Mouse (Mus musculus): ENCODE results near the gene Arl8b. TPM values are rescaled to one million over a fixed set of nuclear protein-coding genes. Genes with fewer than 3 reads are reported as not detected.

The Arl8b gene
- polyA plus RNA-seq (2015; fragmentation: Nextera tagmentation; extraction: Ambion mirVana): 32.2 and 33.1 TPM in 2 replicates

DNA sequence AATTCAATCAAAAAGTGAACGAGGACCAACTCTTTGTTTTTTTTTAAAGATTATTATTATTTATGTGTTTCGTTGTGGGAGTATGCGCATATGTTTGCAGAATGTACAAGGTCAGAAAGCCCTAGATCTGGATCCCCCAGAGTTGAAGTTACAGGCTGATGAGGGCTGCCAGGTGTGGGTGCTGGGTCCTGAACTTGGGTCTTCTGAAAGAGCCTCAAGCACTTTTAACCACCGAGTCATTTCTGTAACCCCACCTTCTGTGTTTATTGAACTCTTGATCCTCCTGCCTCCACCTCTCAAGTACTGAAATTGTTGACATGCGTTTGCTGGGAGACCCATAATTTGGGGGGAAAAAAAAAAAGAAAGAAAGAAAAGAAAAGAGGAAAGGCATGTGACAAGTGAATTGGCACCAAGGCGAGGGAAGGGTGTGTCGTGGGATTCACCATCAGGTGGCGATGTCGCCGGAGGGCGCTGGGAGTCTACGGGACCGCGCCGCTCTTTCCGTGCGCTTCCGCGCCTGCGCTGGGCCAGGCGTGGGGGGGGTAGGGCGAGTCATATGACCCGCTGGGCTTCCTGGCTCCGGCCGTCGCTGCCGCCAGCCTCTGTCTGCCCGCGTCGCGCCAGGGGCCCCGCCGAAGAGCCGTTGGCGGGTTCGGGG lies at the start of gene Arl8b:
Arl8b (plus strand) TSS at position 574 of the 658 bp plus-strand sequence.
- ATAC-seq (ENCODE audit: low read depth): peak; percentile 93
- Histone ChIP-seq H3K27me3 (ENCODE audit: control insufficient read depth, insufficient read depth, low read depth, low read length) (no peaks in the 10 kb centered on the region), H3K4me1 (ENCODE audit: control insufficient read depth, low read depth, low read length) (peaks cover 21% of the 10 kb centered on the region), H3K4me2 (ENCODE audit: low read depth, low read length) (peak within 1 kb of the TSS; percentile 78), H3K27ac (ENCODE audit: low read length) (peak within 1 kb of the TSS; percentile 84), H3K36me3 (ENCODE audit: control insufficient read depth, insufficient read depth) (no peaks in the 10 kb centered on the region), H3K9me3 (replicated peaks; ENCODE audit: control insufficient read depth, low read length) (no peaks in the 10 kb centered on the region), H3K9ac (ENCODE audit: low read depth, low read length) (peak within 1 kb of the TSS; percentile 96), H3K4me3 (ENCODE audit: low read depth, low read length) (peak within 1 kb of the TSS; percentile 97)
- WGBS (ENCODE audit: insufficient replicate concordance): 9% methylated on average over 36 of the region's 36 CpGs

DNA sequence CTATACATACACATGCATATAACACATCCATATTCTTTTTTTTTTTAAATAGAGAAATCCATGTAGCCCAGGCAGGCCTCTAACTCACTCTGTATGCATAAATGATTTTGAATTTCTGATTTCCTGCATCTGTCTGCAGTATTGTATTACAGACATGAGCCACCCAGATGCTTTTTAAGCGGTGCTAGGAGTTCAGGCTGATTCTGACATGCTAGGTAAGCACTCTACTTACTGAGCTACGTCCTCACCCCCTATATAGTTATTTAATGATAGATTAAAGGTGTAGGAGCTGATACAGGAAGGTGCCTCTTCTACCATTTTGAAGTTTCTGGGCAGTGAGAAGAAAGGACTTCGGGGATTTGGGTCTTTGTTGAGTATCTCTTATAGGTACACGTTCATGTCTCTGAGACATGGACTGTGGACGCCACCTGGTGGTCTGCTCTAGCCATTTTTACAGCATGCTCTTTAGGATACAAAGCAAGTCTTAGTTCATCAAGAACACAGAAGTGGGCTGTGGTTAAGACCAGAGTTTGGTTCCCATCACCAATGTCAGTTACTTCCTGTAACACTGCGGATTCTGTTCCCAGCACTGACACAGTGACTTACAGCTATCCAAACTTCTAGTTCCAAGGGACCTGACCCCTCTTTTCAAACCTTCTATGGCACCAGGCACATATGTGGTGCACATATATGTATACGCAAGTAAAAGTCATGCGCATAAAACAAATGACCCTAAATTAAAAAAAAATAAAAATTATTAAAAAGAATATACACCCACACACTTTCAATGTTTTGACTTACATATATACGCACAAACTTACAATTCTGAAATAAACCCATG lies 46.8 kb upstream of the Arl8b start:
- WGBS (ENCODE audit: insufficient replicate concordance): 39% methylated on average over 9 of the region's 9 CpGs
- H3K27me3 ChIP-seq (ENCODE audit: control insufficient read depth, insufficient read depth, low read depth, low read length): no peaks in the 10 kb centered on the region
- no peaks in the 10 kb centered on the region for H3K4me1 ChIP-seq (ENCODE audit: control insufficient read depth, low read depth, low read length)
- no peak for ATAC-seq (ENCODE audit: low read depth)
- H3K4me2 ChIP-seq (ENCODE audit: low read depth, low read length): no peak overlapping the region
- H3K9ac ChIP-seq (ENCODE audit: low read depth, low read length): no peak overlapping the region
- H3K36me3 ChIP-seq (ENCODE audit: control insufficient read depth, insufficient read depth): no peaks in the 10 kb centered on the region
- no peak overlapping the region for H3K4me3 ChIP-seq (ENCODE audit: low read depth, low read length)
- H3K9me3 ChIP-seq (replicated peaks; ENCODE audit: control insufficient read depth, low read length): no peaks in the 10 kb centered on the region
- no peak overlapping the region for H3K27ac ChIP-seq (ENCODE audit: low read length)

DNA sequence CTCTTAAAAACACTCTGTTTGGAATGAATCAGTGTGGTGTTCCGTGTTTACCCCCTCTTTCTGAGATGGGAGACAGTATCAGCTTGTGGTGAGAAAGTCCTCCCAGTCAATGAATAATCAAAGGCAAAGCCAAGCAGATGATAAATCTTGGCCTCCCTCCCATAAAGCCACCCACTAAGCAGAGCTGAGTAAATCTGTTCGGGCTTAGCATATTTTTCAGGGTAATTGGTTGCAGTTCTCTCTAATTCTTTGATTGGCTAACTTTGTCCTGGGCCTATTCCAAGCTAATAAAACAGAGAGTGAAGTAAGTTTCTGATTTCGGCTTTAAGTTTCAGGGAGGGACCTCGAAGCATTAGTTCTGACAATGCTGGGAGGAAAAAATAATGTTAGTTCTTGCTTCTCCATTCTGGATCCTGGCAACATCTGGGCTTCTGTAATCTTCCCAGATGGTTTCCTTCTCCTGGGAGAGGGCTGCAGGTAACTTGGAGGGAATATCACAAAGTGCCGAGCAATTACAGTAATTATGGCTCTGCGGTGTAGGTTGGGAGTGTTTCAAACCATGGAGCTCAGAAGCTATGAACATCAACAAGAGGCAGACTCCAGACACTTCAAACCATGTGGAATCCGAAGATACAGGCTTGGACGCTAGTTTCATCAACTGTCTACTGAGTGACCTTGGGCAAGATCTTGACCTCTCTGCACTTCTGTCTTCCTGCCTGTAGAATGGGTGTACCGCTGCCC lies 44.3 kb upstream of the Arl8b start:
- WGBS (ENCODE audit: insufficient replicate concordance): 60% methylated on average over 9 of the region's 9 CpGs
- no peak overlapping the region for H3K9ac ChIP-seq (ENCODE audit: low read depth, low read length)
- H3K4me2 ChIP-seq (ENCODE audit: low read depth, low read length): no peak overlapping the region
- H3K36me3 ChIP-seq (ENCODE audit: control insufficient read depth, insufficient read depth): no peaks in the 10 kb centered on the region
- ATAC-seq (ENCODE audit: low read depth): no peak
- no peaks in the 10 kb centered on the region for H3K4me1 ChIP-seq (ENCODE audit: control insufficient read depth, low read depth, low read length)
- no peaks in the 10 kb centered on the region for H3K27me3 ChIP-seq (ENCODE audit: control insufficient read depth, insufficient read depth, low read depth, low read length)
- H3K27ac ChIP-seq (ENCODE audit: low read length): no peak overlapping the region
- no peaks in the 10 kb centered on the region for H3K9me3 ChIP-seq (replicated peaks; ENCODE audit: control insufficient read depth, low read length)
- H3K4me3 ChIP-seq (ENCODE audit: low read depth, low read length): no peak overlapping the region

DNA sequence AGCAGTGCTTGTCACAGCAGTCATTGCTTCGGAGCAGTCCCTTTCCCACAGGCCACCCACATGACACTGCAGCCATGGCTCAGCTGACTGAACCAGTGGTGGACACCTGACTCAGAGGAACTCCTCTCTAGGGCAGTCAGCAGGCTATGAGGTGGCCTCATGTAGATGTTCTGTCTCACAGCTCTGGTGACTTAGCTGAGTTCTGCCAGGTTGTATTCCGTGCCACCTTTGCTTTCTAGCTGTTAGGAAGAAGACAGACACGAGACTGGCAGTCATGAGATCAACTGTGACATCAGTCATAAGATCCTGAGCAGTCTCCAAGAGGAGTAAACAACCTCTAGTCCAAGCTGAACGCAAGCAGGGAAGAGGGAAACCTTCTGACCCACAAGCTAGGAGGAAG lies 42.3 kb upstream of the Arl8b start:
- H3K4me3 ChIP-seq (ENCODE audit: low read depth, low read length): no peak overlapping the region
- no peak overlapping the region for H3K9ac ChIP-seq (ENCODE audit: low read depth, low read length)
- WGBS (ENCODE audit: insufficient replicate concordance): 55% methylated on average over 4 of the region's 4 CpGs
- H3K27me3 ChIP-seq (ENCODE audit: control insufficient read depth, insufficient read depth, low read depth, low read length): no peaks in the 10 kb centered on the region
- no peaks in the 10 kb centered on the region for H3K4me1 ChIP-seq (ENCODE audit: control insufficient read depth, low read depth, low read length)
- no peak for ATAC-seq (ENCODE audit: low read depth)
- no peaks in the 10 kb centered on the region for H3K36me3 ChIP-seq (ENCODE audit: control insufficient read depth, insufficient read depth)
- no peak overlapping the region for H3K27ac ChIP-seq (ENCODE audit: low read length)
- no peaks in the 10 kb centered on the region for H3K9me3 ChIP-seq (replicated peaks; ENCODE audit: control insufficient read depth, low read length)
- H3K4me2 ChIP-seq (ENCODE audit: low read depth, low read length): no peak overlapping the region

DNA sequence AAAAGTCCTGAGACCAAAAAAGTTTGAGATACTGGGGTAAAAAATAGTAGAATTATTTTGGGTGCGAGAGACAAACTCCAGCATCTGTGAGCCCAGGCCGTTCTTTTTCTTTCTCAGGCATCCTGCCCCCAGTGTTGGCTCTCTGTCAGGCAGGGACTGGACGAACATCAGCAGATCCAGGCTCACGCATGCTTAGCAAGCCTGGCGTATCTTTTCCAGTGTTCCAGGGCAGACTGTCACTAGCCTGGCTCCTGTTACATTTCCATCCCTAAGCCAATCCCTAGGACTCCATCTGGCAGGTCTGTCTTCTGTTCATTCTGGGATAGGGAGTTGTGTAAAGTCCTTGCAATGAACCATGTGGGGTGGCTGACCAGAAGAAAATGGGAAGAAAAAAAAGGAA lies 39.2 kb upstream of the Arl8b start:
- Histone ChIP-seq H3K4me1 (ENCODE audit: control insufficient read depth, low read depth, low read length) (no peaks in the 10 kb centered on the region), H3K9me3 (replicated peaks; ENCODE audit: control insufficient read depth, low read length) (no peaks in the 10 kb centered on the region), H3K4me2 (ENCODE audit: low read depth, low read length) (no peak overlapping the region), H3K4me3 (ENCODE audit: low read depth, low read length) (no peak overlapping the region), H3K36me3 (ENCODE audit: control insufficient read depth, insufficient read depth) (no peaks in the 10 kb centered on the region), H3K27ac (ENCODE audit: low read length) (no peak overlapping the region), H3K9ac (ENCODE audit: low read depth, low read length) (no peak overlapping the region), H3K27me3 (ENCODE audit: control insufficient read depth, insufficient read depth, low read depth, low read length) (no peaks in the 10 kb centered on the region)
- ATAC-seq (ENCODE audit: low read depth): no peak
- 69% methylated on average over 5 of the region's 5 CpGs for WGBS (ENCODE audit: insufficient replicate concordance)

DNA sequence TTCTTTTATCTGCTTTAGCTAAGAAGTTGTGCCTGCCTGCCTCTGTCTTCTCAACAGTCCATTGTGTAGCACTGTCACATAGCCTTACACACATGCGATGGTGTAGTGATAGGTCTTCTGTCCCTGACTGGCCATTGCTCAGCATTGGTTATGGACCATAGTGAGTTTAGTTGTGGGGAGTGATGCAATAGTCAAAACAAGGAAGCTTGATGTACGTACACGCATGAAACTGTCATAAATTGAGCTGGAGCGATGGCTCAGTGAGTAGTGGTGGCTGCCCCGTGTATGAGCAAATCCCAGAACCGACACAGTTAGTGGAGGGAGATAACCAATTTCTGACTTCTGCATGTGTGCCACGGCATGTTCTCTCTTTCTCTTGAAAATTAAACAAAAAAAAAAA lies 31.6 kb upstream of the Arl8b start:
- WGBS (ENCODE audit: insufficient replicate concordance): 62% methylated on average over 7 of the region's 7 CpGs
- no peaks in the 10 kb centered on the region for H3K27me3 ChIP-seq (ENCODE audit: control insufficient read depth, insufficient read depth, low read depth, low read length)
- no peak overlapping the region for H3K4me3 ChIP-seq (ENCODE audit: low read depth, low read length)
- H3K9ac ChIP-seq (ENCODE audit: low read depth, low read length): no peak overlapping the region
- H3K9me3 ChIP-seq (replicated peaks; ENCODE audit: control insufficient read depth, low read length): no peaks in the 10 kb centered on the region
- no peaks in the 10 kb centered on the region for H3K4me1 ChIP-seq (ENCODE audit: control insufficient read depth, low read depth, low read length)
- no peak overlapping the region for H3K27ac ChIP-seq (ENCODE audit: low read length)
- no peak for ATAC-seq (ENCODE audit: low read depth)
- H3K36me3 ChIP-seq (ENCODE audit: control insufficient read depth, insufficient read depth): no peaks in the 10 kb centered on the region
- no peak overlapping the region for H3K4me2 ChIP-seq (ENCODE audit: low read depth, low read length)

DNA sequence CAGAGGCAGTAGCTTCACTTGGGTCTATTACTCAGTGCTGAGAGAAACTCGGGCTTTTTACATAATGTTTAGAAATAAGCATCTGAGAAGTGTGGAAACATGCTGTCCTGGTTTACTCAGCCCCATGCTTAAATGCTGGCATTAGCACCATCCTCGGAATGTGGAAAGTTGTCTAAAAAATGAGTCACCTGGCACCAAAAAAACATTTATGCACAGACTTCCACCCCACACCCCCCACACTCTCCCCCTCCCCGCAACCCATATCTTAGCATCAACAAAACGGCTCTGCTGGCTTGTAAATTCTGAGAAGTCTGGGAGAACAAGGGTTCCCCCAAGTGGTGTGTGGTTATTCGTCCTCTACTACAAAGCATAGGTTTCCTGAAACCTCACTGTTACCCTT lies 30.5 kb upstream of the Arl8b start:
- no peak overlapping the region for H3K4me2 ChIP-seq (ENCODE audit: low read depth, low read length)
- H3K4me1 ChIP-seq (ENCODE audit: control insufficient read depth, low read depth, low read length): no peaks in the 10 kb centered on the region
- H3K4me3 ChIP-seq (ENCODE audit: low read depth, low read length): no peak overlapping the region
- no peak overlapping the region for H3K27ac ChIP-seq (ENCODE audit: low read length)
- no peaks in the 10 kb centered on the region for H3K9me3 ChIP-seq (replicated peaks; ENCODE audit: control insufficient read depth, low read length)
- H3K36me3 ChIP-seq (ENCODE audit: control insufficient read depth, insufficient read depth): no peaks in the 10 kb centered on the region
- H3K9ac ChIP-seq (ENCODE audit: low read depth, low read length): no peak overlapping the region
- 36% methylated on average over 5 of the region's 5 CpGs for WGBS (ENCODE audit: insufficient replicate concordance)
- ATAC-seq (ENCODE audit: low read depth): no peak
- no peaks in the 10 kb centered on the region for H3K27me3 ChIP-seq (ENCODE audit: control insufficient read depth, insufficient read depth, low read depth, low read length)

DNA sequence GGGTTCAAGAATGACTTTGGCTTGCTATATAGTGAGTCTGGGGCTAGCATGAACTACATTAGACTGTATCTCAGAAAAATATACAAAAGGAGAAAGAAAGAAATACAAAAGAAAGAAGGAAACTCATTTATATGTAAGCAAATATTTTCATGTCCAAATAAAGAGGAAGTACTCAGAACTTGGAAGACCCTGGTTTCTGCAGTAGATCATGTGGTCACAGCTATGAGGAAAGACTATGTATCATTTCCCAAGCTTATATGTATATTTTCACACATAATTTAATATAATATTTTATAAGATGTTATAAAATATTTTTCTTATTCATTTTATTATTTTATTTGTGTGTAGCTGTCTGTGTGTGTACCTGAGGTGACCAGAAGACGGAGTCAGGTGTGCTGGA lies 29.4 kb upstream of the Arl8b start:
- Histone ChIP-seq H3K9me3 (replicated peaks; ENCODE audit: control insufficient read depth, low read length) (no peaks in the 10 kb centered on the region), H3K4me2 (ENCODE audit: low read depth, low read length) (no peak overlapping the region), H3K4me3 (ENCODE audit: low read depth, low read length) (no peak overlapping the region), H3K36me3 (ENCODE audit: control insufficient read depth, insufficient read depth) (no peaks in the 10 kb centered on the region), H3K9ac (ENCODE audit: low read depth, low read length) (no peak overlapping the region), H3K4me1 (ENCODE audit: control insufficient read depth, low read depth, low read length) (no peaks in the 10 kb centered on the region), H3K27ac (ENCODE audit: low read length) (no peak overlapping the region), H3K27me3 (ENCODE audit: control insufficient read depth, insufficient read depth, low read depth, low read length) (no peaks in the 10 kb centered on the region)
- 60% methylated on average over 1 of the region's 1 CpGs for WGBS (ENCODE audit: insufficient replicate concordance)
- no peak for ATAC-seq (ENCODE audit: low read depth)

DNA sequence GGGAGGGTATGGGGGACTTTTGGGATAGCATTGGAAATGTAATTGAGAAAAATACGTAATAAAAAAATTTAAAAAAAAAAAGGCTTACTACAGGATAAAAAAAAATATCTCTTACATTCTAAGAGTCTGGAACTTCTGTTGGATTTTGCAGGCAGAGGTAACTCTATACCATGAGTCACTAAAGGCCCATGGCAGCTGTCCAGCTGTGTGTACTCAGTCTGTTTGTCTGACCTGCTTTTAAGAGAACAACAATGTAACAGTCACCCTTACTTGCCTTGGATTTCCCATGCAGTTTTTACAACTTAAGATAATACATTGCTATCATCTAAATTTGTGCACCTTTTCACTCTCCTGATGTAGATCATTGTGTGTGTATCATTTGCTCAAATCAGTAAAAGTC lies 28.5 kb upstream of the Arl8b start:
- Histone ChIP-seq H3K36me3 (ENCODE audit: control insufficient read depth, insufficient read depth) (no peaks in the 10 kb centered on the region), H3K27me3 (ENCODE audit: control insufficient read depth, insufficient read depth, low read depth, low read length) (no peaks in the 10 kb centered on the region), H3K9me3 (replicated peaks; ENCODE audit: control insufficient read depth, low read length) (no peaks in the 10 kb centered on the region), H3K4me1 (ENCODE audit: control insufficient read depth, low read depth, low read length) (no peaks in the 10 kb centered on the region), H3K27ac (ENCODE audit: low read length) (no peak overlapping the region), H3K4me3 (ENCODE audit: low read depth, low read length) (no peak overlapping the region), H3K9ac (ENCODE audit: low read depth, low read length) (no peak overlapping the region), H3K4me2 (ENCODE audit: low read depth, low read length) (no peak overlapping the region)
- no peak for ATAC-seq (ENCODE audit: low read depth)
- 57% methylated on average over 1 of the region's 1 CpGs for WGBS (ENCODE audit: insufficient replicate concordance)
